Mouse (Mus musculus) adrenal gland, postnatal 4 days (tissue): ENCODE results near the gene Ppp1r10. TPM values are rescaled to one million over a fixed set of nuclear protein-coding genes. Genes with fewer than 3 reads are reported as not detected.

Source experiments
- microRNA-seq: library from miRNA; unstranded; fragments of <30 nt; microRNA quantifications from one replicate; pipeline ENCODE4 v1.2.0, GENCODE M21; 2021
- total RNA-seq, 2 experiments: library from RNA; stranded (reverse); gene quantifications; 2 replicates each; pipeline ENCODE4 v1.2.3; 2021

Gene Ppp1r10
- total RNA-seq, 2 experiments from 2014 or later: 89.8 to 96.6 TPM

Small RNA genes lying within 50 kb of the gene (microRNA-seq; reads per million reads assigned to microRNA genes)
- not detected for gene Gm28033
- not detected for gene Mir1894
- 107 reads per million, percentile 46 among the genes with 10 or more reads in this experiment for gene Mir877

Other genes with a start within 250 kb of the Ppp1r10 start
- gene Vars2, start 248.8 kb upstream of the Ppp1r10 start, total RNA-seq: 10 to 100 TPM; 57.7 to 61.0 TPM
- 10 to 100 TPM; 30.1 to 31.4 TPM for gene Gtf2h4, start 242.7 kb upstream of the Ppp1r10 start, total RNA-seq
- gene Ddr1, start 211.8 kb upstream of the Ppp1r10 start, total RNA-seq: 10 to 100 TPM; 55.9 to 65.9 TPM
- gene Ier3, start 94.8 kb upstream of the Ppp1r10 start, total RNA-seq: 10 to 100 TPM; 11.3 to 14.9 TPM
- gene Flot1, start 93.2 kb upstream of the Ppp1r10 start, total RNA-seq: 10 to 100 TPM; 70.9 to 72.5 TPM
- gene Tubb5, start 78.1 kb upstream of the Ppp1r10 start, total RNA-seq: 100 to 1,000 TPM; 553 to 648 TPM
- gene Mdc1, start 74.9 kb upstream of the Ppp1r10 start, total RNA-seq: 10 to 100 TPM; 28.2 to 35.6 TPM
- 10 to 100 TPM; 25.8 to 27.1 TPM for gene Nrm, start 55.1 kb upstream of the Ppp1r10 start, total RNA-seq
- 10 to 100 TPM; 40.7 to 46.6 TPM for gene Ppp1r18, start 50.8 kb upstream of the Ppp1r10 start, total RNA-seq
- gene Dhx16, start 36.6 kb upstream of the Ppp1r10 start, total RNA-seq: 10 to 100 TPM; 44.4 to 52.3 TPM
- 10 to 100 TPM; 34.4 to 34.5 TPM for gene 2310061I04Rik, start 19.0 kb upstream of the Ppp1r10 start, total RNA-seq
- 10 to 100 TPM; 46.3 to 50.3 TPM for gene Atat1, start 6.4 kb upstream of the Ppp1r10 start, total RNA-seq
- 10 to 100 TPM; 77.3 to 83.2 TPM for gene Mrps18b, start within 50 bp of the Ppp1r10 start, total RNA-seq
- 100 to 1,000 TPM in 1 of 2 experiments, 10 to 100 TPM in 1; 96.2 to 107 TPM for gene Abcf1, start 53.3 kb downstream of the Ppp1r10 start, total RNA-seq
- 10 to 100 TPM; 61.1 to 64.2 TPM for gene Gnl1, start 63.4 kb downstream of the Ppp1r10 start, total RNA-seq
- gene Prr3, start 63.8 kb downstream of the Ppp1r10 start, total RNA-seq: 10 to 100 TPM; 40.9 to 44.2 TPM
- gene H2-T24, start 104.1 kb downstream of the Ppp1r10 start, total RNA-seq: 1 to 10 TPM; 2.5 to 3.3 TPM
- 10 to 100 TPM; 33.9 to 55.1 TPM for gene H2-T23, start 116.4 kb downstream of the Ppp1r10 start, total RNA-seq
- gene H2-T22, start 126.3 kb downstream of the Ppp1r10 start, total RNA-seq: 10 to 100 TPM; 22.1 to 22.9 TPM
- under 1 TPM in 1 of 2 experiments, not detected in 1; 0.17 TPM for gene Gm6034, start 126.5 kb downstream of the Ppp1r10 start, total RNA-seq
- gene Gm11127, start 141.9 kb downstream of the Ppp1r10 start, total RNA-seq: 1 to 10 TPM; 1.4 to 1.7 TPM
- gene Gm19684, start 205.2 kb downstream of the Ppp1r10 start, total RNA-seq: under 1 TPM; 0.20 to 0.25 TPM
- gene Gm7030, start 213.0 kb downstream of the Ppp1r10 start, total RNA-seq: not detected